Mouse (Mus musculus) ovary, adult 18-20 months (tissue): ENCODE results near the gene Sh3gl1.

Source experiments
- DNase-seq: peaks from one replicate; pipeline ENCODE4 v3.0.0; 2022; ENCODE audit warnings: low spot score, mixed read lengths

The Sh3gl1 gene

DNA sequence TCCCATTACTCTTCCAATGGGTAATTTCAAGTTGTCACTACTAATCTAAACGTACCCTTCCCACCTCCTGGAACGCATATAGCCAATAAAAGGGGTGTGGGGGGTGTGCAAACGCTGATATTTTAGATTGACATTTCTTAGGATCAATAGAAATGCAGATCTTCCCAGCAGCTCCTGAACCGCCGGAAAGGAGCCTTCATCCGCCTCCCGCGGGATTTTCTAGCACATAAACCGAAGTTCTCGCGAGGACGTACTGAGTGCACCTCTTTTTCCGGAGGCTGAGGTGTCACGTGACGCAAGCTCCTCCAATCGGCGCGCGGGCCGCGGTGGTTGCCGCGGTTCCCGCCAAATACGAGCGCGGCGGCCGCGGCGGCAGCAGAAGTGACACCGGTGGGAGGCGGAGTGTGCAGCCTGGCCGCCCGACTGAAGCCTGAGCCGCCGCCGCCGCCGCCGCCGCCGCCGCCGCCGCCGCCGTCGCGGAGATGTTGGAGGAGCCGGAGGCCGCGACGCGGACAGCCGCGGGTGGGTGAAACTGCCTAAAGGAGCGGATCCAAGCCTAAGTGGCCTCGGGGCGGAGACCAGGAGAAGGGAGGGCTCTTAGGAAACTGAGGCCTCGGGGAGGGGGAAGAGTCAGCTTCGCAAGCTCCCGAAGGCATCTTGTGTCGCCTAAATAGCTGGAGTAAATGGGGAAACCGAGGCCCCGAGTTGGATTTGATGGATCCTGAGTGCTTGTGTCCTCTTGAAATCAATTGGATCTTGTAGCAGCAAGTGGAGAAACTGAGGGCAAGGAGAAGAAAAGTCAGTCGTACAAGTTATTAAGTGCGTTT, 3.8 kb upstream of the Sh3gl1 start, which contains the start of gene Chaf1a:
TSS of gene Chaf1a (plus strand) at position 410 of the 827 bp plus-strand sequence.
- peak; percentile 98 for DNase-seq

DNA sequence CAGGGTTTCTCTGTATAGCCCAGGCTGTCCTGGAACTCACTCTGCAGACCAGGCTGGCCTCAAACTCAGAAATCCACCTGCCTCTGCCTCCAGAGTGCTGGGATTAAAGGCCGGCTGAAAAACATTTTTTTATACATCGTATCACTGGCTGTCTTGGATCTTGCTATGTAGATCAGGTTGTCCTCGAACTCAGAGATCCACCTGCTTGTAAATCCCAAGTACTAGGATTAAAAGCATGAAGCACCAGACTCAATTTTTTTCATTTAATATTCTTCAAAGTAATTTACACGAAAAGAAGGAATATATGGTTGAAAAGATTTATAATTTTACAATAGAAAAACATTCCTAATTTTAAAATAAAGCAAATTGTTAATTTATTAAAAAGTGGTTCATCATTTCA, 2.9 kb upstream of the Sh3gl1 start:
- no peak for DNase-seq

DNA sequence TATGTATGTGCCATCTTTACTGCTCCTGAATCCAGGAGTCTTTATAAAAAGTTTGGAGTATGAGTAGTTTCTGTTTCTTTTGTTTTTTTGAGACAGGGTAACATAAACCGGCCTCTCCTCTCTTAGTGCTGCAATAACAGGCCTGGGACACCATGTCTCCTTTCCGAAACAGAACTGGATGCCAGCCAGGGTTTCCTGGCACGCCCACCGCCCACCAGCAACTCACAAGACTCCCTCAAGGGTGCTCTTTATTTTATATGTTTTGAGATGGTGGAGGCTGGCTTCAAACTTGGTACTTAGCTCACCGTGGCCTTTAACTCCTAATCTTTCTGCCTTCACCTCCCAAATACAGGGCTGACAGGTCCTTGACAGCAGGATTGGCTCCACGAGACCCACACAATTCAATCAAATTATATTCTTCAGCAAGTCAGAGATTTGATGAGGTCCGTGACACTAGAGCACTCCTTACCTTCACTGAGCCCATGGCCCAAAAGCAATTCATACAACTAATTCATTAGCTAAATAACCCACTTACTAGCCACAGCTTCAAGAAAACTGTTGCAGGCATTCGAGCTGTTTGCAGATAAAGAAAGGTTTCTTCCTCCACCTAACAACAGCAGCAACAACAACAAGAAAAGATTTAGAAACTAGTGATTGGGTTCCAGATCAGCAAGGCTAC, 2.3 kb upstream of the Sh3gl1 start:
- no peak for DNase-seq

DNA sequence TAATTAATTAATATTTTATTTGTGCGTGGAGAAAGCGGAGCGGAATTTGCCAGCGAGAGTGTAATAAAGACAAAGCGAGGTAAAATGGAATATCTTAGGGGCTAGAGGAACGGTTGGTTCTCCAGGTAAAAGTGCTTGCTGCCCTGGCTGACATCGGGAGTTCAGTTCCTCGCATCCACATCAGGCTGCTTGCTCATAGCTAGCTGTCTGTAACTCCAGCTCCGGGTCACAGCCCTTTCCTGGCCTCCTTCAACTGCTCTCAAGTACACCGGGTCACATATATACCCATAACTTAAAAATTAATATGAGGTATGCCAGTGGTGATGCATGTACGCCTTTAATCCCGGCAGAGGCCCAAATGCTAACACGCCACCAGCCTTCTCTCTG, 459 bp upstream of the Sh3gl1 start:
- DNase-seq: no peak

DNA sequence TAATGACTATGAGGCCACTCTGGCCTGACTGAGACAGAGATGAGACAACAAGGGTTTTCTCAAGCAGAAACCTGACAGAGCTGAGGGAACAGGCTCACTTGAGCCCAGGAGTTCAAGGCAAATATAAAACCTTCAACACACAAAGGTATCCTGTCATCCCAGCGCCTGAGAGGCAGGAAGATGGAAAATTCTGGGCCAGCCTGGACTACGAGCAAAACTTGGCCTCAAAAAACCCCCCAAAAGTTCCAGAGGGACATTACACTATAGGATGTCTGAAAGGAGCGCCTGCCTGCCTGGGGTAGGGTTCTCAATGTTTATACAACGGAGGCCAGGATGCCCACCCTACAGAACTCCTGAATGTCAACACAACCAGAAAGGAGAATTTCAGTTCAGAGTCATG, 1.2 kb downstream of the Sh3gl1 start:
- no peak for DNase-seq

DNA sequence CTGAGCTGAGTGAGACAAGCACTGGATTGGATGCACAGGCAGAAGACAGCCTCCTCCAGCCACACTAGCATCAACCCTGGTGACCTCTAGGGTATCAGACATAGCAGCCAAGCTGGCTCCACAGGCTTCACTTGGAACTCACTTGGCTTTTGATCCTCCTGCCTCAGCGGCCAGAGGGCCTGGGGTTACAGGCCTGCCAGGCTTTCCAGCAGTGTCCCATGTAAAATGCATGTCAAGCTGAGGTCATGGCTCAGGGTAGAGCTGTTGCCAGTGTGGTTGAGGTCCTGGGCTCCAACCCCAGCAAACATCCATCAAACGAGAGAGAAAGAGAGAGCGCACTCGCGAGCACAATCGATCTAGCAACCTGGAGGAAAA, 1.7 kb downstream of the Sh3gl1 start:
- no peak for DNase-seq

DNA sequence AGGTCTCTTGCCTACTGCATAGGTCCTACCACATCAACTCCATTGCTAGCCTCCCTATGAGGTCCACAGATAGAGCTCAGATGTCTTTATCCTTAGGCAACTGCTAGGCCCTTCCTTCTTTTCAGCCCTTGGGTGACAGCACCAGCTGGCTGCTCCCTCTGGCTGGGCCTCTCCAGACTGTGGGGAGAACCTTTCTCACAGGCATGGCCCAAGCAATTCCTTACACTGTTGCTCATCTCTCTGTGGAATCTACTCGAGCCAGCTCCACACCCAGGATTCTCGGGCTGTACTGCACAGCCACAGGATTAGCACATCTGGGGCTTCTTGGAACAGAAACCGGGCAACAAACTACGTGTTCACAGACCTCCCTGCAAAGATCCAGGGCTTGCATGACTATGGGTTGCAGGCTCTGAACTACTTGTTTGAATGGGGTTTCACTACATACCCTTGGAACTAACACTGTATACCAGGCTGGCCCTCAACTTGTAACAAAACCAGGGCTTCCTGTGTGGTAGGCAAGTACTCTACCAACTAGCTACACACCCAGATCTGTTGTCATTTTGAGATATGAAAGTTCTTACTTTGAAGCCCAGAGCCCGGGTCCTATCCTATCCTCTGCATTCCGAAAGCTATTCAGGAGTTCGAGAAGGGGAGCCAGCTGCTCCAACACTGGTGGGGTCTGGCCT, 2.3 kb downstream of the Sh3gl1 start:
- DNase-seq: no peak

DNA sequence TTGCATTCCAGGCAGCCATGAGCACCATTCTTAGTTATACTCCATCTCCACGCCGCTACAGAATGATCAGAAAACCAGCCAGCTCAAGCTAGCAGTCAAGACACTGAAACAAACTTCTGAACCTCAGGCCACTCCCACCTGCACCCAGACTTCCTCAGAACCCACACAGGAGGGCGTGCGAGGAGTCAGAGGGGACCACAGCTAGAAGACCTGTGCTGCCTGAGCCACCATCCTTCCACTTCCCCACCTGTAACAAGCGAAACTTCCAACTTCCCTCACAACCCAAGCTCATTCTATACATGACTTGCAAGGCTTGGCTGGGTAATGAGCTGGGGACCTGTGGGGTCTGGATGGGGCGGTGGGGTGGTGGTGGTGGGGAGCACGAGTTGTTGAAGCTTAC, 3.6 kb downstream of the Sh3gl1 start:
- DNase-seq: no peak

DNA sequence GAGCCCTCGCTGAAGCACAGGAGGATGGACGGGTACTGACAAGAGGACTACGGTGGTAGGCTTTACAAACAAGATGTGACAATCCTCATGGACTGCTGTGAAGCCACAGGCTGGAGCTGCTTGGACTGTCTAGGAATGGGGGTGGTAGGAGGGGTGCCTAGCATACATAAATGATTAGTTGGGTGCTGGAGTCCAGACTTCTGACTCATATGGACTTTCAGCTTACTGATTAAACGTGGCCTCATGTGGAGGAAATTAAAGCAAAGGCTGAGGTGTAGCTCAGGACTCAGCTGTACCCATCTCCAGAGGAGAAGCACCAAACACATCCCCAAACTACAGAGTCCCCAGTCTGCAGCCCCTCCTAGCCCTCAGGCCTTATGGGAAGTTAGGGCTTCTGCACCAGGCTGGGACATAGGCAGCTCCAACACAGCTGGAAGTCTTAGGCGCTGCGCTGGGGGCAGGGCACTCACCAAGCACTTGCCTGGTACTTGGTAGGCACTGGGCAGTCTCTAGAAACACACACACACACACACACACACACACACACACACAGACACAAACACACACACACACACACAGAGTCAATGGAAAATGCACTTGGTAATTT, 4.2 kb downstream of the Sh3gl1 start:
- no peak for DNase-seq

DNA sequence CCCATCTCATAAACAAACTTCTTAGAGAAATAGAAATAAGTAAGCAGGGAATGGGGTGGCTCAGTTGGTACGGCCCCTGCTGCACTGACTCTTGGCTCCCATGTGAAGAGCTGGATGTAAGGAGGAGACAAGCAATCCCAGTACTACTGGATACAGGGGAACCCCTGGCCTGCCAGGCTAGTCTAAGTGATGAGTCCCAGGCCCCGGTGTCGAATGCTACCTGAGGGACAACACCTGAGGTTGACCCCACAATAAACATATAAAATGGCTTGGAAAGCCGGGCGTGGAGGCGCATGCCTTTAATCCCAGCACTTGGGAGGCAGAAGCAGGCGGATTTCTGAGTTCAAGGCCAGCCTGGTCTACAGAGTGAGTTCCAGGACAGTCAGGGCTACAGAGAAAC, 5.0 kb downstream of the Sh3gl1 start:
- DNase-seq: no peak

DNA sequence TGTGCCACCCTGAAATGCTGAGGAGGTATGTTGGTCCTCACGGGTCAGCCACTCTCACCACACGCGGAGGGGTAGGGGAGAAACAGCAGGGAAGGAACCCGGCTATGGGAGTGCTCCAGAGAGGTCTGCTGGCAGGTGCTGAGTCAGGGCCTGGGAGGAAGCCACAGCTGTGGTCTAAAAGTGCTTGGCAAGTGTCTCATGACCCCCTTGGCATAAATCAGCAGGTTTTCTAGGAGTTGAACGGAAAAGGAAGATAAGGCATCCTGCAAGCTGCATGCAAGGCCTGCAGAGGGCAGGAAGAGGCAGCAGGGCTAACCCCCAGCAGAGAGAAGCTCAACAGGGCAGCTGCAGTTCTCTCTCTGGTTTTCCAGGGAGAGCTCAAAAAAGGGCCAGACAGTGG, 5.5 kb downstream of the Sh3gl1 start:
- DNase-seq: peak; percentile 41

DNA sequence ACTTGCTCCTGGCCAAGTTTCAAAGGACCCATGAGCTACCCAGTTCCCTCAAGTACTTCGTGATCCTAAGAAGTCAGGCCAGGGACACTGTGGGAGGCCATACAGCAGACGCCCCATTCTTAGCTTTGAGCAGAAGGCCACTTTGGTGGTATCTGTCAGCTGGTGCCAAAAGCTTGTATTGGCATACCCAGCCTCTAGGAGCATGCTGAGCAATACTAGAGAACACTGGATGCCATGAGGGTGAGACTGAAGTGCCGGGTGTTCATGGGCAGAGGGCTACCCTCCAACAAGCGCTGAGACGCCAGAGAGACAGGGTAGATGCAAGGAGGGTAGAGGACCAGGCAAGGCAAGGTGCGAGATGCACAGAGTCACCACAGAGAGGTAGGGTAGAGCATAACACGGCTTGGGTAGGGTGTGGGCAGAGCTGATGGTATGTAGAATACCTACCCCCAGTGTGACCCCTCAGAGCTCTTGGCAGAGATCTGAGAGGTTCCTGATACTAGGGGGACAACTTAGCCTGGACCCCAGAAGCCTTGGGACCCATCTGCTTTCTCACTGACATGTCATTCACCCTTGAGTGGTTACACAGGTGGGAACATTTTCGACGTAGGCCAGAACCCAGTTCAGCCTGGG, 6.1 kb downstream of the Sh3gl1 start:
- DNase-seq: no peak

DNA sequence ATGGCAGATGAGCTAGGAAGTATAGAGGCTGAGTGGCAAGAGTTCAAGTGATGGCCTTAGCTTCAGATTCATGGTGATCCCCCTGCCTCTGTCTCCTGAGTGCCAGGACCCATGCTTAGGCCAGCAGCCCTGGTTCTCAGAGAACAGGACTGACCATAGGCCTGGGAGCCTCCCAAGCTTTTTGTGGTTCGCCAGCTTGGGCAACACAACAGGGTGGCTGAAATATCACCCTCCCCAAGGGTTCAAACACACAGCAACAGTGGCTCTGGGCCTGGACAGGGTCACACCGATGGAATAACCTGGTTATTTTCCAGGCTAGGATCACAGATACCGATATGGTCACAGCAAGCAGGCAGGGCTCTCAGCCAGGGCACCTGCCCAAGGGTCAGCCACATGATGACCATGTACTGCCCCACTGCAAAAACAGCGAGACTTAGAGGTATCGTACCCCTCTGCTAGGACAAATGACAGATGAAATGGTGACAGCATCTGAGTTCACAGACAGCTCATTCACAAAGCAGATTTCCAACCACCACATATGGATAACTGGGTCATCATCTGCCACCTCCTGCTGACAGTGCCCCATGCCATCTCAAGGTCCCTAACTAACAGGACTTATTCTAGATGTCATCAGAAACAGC, 8.5 kb downstream of the Sh3gl1 start:
- DNase-seq: no peak

DNA sequence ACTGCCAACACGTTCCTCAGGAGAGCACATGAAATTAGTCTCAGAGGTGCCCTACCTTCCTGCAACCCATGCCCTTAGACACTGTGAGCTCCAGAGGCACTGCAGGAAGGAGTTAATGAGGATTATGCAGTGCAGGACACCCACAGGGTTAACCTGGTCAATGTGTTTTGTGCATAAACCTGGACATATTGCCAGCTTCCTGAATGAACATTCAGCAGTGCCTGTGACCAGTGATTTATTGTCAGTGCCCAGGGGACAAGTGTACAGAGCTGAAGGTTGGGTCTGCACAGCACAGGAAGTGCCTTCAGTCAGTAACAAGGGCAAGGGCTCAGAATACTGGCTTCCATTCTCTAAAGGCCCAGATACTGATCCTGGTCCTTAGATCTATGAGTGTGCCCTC, 9.6 kb downstream of the Sh3gl1 start:
- DNase-seq: no peak

DNA sequence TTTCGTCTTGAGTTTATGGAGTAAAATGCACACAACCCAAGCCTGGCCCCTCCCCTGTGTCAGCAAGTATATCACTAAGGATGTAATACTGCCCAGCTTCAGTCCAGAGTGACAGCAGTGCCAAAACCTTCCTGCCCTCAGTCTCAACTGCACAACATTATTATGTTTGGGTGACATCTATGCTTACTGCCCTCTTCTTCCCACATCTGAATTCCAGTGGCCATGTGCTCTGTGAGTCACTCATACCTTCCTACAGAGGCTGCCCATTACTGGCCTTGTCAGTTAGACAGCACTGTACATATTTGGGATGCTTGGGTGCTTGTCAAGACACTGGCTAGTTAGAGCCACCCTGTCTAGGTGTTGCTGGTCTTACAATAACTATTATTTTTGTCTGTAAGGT, 10.1 kb downstream of the Sh3gl1 start:
- DNase-seq: no peak

DNA sequence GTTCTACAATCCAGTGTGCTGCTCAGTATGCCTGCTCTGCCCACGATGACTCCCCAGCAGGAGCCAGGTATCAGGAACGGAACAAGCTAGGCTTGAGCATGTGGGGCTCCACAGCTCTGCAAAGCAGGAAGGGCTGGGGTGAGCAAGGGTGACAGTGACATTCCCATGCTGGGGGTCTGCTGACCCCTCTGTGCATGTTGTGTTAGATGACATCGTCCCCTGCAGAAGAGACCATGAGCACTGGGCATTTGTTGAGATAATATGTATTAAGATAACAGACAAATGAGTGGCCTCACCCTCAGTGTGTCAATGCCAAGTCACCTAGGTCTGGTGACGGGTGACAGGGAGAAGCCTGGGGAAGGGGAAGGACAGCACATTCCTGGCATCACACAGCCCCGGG, 11.5 kb downstream of the Sh3gl1 start:
- no peak for DNase-seq

DNA sequence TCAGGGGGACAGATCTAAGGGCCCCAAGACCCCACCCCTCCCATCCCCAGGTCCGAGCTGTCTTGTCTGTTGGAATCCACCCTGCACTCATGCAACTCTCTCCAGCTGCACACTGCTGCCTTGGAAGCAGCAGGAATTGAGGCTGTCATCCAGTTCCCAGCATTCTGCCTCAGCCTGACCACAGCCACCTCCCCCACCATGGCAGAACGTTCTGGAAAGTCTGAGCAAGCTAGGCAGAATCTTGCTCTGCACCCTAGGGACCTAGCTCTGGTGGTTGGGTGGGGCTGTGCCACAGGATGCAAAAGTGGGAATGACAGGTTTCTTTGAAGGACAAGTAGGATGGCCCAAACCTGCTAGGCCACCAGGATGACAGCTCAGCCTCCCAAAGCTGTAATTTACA, 12.0 kb downstream of the Sh3gl1 start:
- no peak for DNase-seq

DNA sequence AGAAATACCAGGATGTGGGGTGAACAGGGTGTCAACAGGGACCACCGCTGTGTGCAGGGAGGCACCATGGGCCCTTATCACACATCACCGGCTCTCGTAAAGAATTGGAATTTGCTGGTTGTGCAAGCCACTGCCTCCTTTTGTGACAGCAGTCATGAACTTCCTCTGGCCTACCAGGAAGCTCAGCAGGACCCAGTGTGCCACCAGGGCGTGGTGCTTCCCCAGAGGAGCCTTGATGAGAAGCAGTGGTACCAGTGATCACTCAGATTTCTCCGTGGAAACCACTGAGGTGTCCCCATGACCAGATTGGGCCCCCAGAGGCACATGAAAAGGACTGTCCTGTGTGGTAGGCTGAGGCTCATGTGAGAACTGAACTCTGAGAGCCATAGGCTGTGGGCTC, 13.0 kb downstream of the Sh3gl1 start:
- DNase-seq: no peak

DNA sequence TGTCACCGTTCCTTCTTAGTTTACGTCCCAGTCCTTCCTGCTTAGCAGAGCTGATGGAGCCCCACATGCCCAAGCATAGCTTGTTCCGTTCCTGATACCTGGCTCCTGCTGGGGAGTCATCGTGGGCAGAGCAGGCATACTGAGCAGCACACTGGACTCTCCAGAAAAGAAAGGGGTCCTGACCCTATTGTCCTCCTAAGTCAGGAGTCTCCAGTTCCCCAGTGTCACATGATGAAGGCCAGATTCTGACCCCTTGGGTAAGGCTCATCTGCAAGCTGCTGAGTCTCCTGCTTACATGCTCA, 13.5 kb downstream of the Sh3gl1 start:
- DNase-seq: no peak

DNA sequence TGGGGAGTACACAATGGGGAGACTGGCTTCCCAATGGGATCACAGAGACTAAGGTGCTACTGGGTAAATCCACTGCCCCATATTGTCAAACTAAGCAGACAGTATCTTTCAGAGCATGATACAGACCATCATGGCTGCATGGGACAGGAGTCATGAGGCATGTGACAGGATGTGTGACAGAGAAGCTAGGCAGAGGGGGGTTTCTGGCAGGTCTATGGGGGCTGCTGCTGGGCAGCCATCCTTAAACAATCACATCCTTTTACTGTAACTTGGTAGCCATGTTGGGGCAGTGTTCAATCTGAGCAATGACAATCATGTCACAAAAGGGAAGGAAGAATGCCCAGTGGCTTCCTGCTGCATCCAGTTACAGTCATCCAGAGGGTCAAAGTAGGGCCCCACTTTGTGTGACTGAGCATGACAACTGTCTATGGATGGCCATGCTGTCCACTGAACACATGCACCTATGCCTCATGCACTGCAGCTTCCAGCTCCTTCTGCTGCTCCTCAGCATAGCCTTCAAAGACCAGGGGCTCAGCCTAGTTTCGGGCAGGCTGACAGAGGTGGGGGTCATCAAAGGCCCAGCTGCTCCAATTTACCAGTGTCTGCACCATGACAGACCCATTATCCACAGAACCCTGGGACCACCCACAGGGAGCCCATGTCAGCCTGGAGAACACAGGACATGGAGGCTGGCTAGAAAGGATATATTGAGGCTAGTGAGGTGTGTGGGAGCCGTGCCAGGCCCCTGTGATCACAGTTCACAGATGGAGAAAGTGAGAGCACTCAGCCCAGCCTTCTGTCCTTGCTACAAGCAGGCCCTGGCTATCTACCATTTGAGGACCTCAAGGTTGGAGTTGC, 14.1 kb downstream of the Sh3gl1 start:
- no peak for DNase-seq
